Mouse (Mus musculus): ENCODE measurements at regions not wholly inside any gene's neighbourhood (a gene's known extent, or its start where the extent isn't known, plus 50 kb on each side); places are given as distances from the start of the nearest gene placed in this dataset.

DNA sequence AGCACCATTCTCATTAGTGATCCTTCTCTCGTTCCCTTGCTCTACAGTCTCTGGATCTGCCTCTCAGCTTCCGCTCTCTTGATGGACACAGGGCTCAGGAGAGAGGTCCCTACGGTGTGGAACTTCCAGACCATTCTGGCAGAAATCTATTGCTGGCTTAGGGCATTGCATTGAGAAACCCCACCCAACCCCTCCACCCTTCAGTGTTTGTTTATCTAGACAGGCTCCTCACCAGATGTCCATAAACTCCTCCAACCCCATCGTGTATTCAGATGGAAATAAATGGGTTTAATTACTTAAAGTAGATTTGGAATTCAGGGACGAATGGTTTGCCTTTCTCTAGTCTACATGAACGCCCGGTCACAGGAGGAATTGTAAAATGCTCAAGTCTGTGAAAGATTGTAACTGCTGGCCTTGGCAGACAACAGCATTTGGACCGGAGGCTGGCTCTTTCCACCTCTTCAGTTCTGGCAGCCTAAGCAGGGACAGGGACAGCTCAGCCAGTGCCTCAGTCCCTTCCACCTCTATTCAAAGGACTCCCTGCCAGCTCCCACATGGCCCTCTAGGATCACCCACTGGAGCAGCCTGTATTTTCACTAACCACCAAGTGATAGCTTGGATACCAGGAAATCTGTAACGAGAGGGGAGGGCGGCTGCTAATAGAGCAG is 74.0 kb upstream of the Rbfox1 start:
- TF ChIP-seq CTCF (IDR thresholded peaks at IDR 0.05; ENCODE audit: control insufficient read depth, insufficient read depth, insufficient read length) (no peak), MYOG (IDR thresholded peaks at IDR 0.05; ENCODE audit: control insufficient read depth, extremely low read depth, insufficient read length) (no peak), CEBPB (IDR thresholded peaks at IDR 0.05; ENCODE audit: low read depth) (no peak), MYOD1 (IDR thresholded peaks at IDR 0.05; ENCODE audit: control insufficient read depth, insufficient read length, low read depth) (no peak), MAX (IDR thresholded peaks at IDR 0.05) (no peak), USF1 (IDR thresholded peaks at IDR 0.05; ENCODE audit: low read depth) (no peak), FOSL1 (IDR thresholded peaks at IDR 0.05; ENCODE audit: insufficient read depth, low read length, poor library complexity, severe bottlenecking) (no peak)
